Mouse (Mus musculus): ENCODE measurements around the gene Zfp646. TPM values are rescaled to one million over a fixed set of nuclear protein-coding genes. Genes with fewer than 3 reads are reported as not detected.

Gene Zfp646
- polyA plus RNA-seq, 1 experiment from 2014 or later, result 6.0 TPM

GRCm38 (mm10) chr7:127922451-127923275 is 46.6 kb downstream of the Zfp646 start:
- WGBS, result 92% methylated on average over 6 of the region's 6 CpGs
- ATAC-seq, result no peak
- H3K36me3 ChIP-seq (ENCODE audit: control insufficient read depth, insufficient read depth, low read length), result peaks cover 4% of the 10 kb centered on the region

GRCm38 (mm10) chr7:127923714-127924113 is 47.7 kb downstream of the Zfp646 start:
- Histone ChIP-seq H3K4me3 (ENCODE audit: low read length) (no peak overlapping the region), H3K9ac (ENCODE audit: low read depth, low read length) (no peak overlapping the region), H3K27ac (ENCODE audit: low read depth, low read length) (no peak overlapping the region), H3K36me3 (ENCODE audit: control insufficient read depth, insufficient read depth, low read length) (peaks cover 4% of the 10 kb centered on the region), H3K27me3 (replicated peaks; ENCODE audit: control insufficient read depth, insufficient read depth, low read length) (peaks cover 4% of the 10 kb centered on the region), H3K9me3 (ENCODE audit: control insufficient read depth, low read length) (no peaks in the 10 kb centered on the region), H3K4me1 (ENCODE audit: control insufficient read depth, insufficient read depth, low read depth, low read length) (no peaks in the 10 kb centered on the region), H3K4me2 (ENCODE audit: low read length) (no peak overlapping the region)
- ATAC-seq, result no peak
- WGBS, result 92% methylated on average over 5 of the region's 5 CpGs

More at GRCm38 (mm10) chr7:127922451-127923275, 46.6 kb downstream of the Zfp646 start:
- no peak overlapping the region for H3K9ac ChIP-seq (ENCODE audit: low read depth, low read length)
- no peak overlapping the region for H3K27ac ChIP-seq (ENCODE audit: low read depth, low read length)
- no peaks in the 10 kb centered on the region for H3K4me1 ChIP-seq (ENCODE audit: control insufficient read depth, insufficient read depth, low read depth, low read length)
- H3K9me3 ChIP-seq (ENCODE audit: control insufficient read depth, low read length), result no peaks in the 10 kb centered on the region
- H3K27me3 ChIP-seq (replicated peaks; ENCODE audit: control insufficient read depth, insufficient read depth, low read length), result peaks cover 1% of the 10 kb centered on the region
- H3K4me2 ChIP-seq (ENCODE audit: low read length), result no peak overlapping the region
- H3K4me3 ChIP-seq (ENCODE audit: low read length), result no peak overlapping the region

GRCm38 (mm10) chr7:127925252-127925651 is 49.2 kb downstream of the Zfp646 start:
- Histone ChIP-seq H3K9me3 (ENCODE audit: control insufficient read depth, low read length) (no peaks in the 10 kb centered on the region), H3K4me1 (ENCODE audit: control insufficient read depth, insufficient read depth, low read depth, low read length) (no peaks in the 10 kb centered on the region), H3K9ac (ENCODE audit: low read depth, low read length) (no peak overlapping the region), H3K4me2 (ENCODE audit: low read length) (no peak overlapping the region), H3K36me3 (ENCODE audit: control insufficient read depth, insufficient read depth, low read length) (peaks cover 4% of the 10 kb centered on the region), H3K27ac (ENCODE audit: low read depth, low read length) (no peak overlapping the region), H3K27me3 (replicated peaks; ENCODE audit: control insufficient read depth, insufficient read depth, low read length) (peaks cover 7% of the 10 kb centered on the region), H3K4me3 (ENCODE audit: low read length) (no peak overlapping the region)
- no peak for ATAC-seq
- WGBS, result 65% methylated on average over 5 of the region's 5 CpGs

GRCm38 (mm10) chr7:127926066-127926465 is 50.0 kb downstream of the Zfp646 start:
- peaks cover 10% of the 10 kb centered on the region for H3K27me3 ChIP-seq (replicated peaks; ENCODE audit: control insufficient read depth, insufficient read depth, low read length)
- no peaks in the 10 kb centered on the region for H3K9me3 ChIP-seq (ENCODE audit: control insufficient read depth, low read length)
- no peak for ATAC-seq
- H3K36me3 ChIP-seq (ENCODE audit: control insufficient read depth, insufficient read depth, low read length), result peaks cover 4% of the 10 kb centered on the region
- H3K4me2 ChIP-seq (ENCODE audit: low read length), result no peak overlapping the region
- H3K4me1 ChIP-seq (ENCODE audit: control insufficient read depth, insufficient read depth, low read depth, low read length), result no peaks in the 10 kb centered on the region
- 84% methylated on average over 8 of the region's 8 CpGs for WGBS
- H3K4me3 ChIP-seq (ENCODE audit: low read length), result no peak overlapping the region
- H3K27ac ChIP-seq (ENCODE audit: low read depth, low read length), result no peak overlapping the region
- H3K9ac ChIP-seq (ENCODE audit: low read depth, low read length), result no peak overlapping the region

GRCm38 (mm10) chr7:127926846-127927245 is 50.8 kb downstream of the Zfp646 start:
- ATAC-seq, result no peak
- Histone ChIP-seq H3K27ac (ENCODE audit: low read depth, low read length) (no peak overlapping the region), H3K4me3 (ENCODE audit: low read length) (no peak overlapping the region), H3K4me1 (ENCODE audit: control insufficient read depth, insufficient read depth, low read depth, low read length) (no peaks in the 10 kb centered on the region), H3K9ac (ENCODE audit: low read depth, low read length) (no peak overlapping the region), H3K36me3 (ENCODE audit: control insufficient read depth, insufficient read depth, low read length) (peaks cover 4% of the 10 kb centered on the region), H3K9me3 (ENCODE audit: control insufficient read depth, low read length) (no peaks in the 10 kb centered on the region), H3K27me3 (replicated peaks; ENCODE audit: control insufficient read depth, insufficient read depth, low read length) (peaks cover 10% of the 10 kb centered on the region), H3K4me2 (ENCODE audit: low read length) (no peak overlapping the region)
- 93% methylated on average over 11 of the region's 11 CpGs for WGBS

- H3K27me3 ChIP-seq (replicated peaks; ENCODE audit: control insufficient read depth, insufficient read depth, low read length), result peaks cover 10% of the 10 kb centered on the region
- H3K9ac ChIP-seq (ENCODE audit: low read depth, low read length), result no peak overlapping the region
- WGBS, result 83% methylated on average over 11 of the region's 11 CpGs
- ATAC-seq, result no peak
- no peak overlapping the region for H3K4me3 ChIP-seq (ENCODE audit: low read length)
- H3K4me1 ChIP-seq (ENCODE audit: control insufficient read depth, insufficient read depth, low read depth, low read length), result no peaks in the 10 kb centered on the region
- H3K36me3 ChIP-seq (ENCODE audit: control insufficient read depth, insufficient read depth, low read length), result peaks cover 4% of the 10 kb centered on the region
- no peaks in the 10 kb centered on the region for H3K9me3 ChIP-seq (ENCODE audit: control insufficient read depth, low read length)
- H3K27ac ChIP-seq (ENCODE audit: low read depth, low read length), result no peak overlapping the region
- no peak overlapping the region for H3K4me2 ChIP-seq (ENCODE audit: low read length)
Observed at GRCm38 (mm10) chr7:127927726-127928125, 51.7 kb downstream of the Zfp646 start.

- Histone ChIP-seq H3K9ac (ENCODE audit: low read depth, low read length) (no peak overlapping the region), H3K9me3 (ENCODE audit: control insufficient read depth, low read length) (no peaks in the 10 kb centered on the region), H3K4me1 (ENCODE audit: control insufficient read depth, insufficient read depth, low read depth, low read length) (no peaks in the 10 kb centered on the region), H3K4me2 (ENCODE audit: low read length) (no peak overlapping the region), H3K27ac (ENCODE audit: low read depth, low read length) (no peak overlapping the region), H3K27me3 (replicated peaks; ENCODE audit: control insufficient read depth, insufficient read depth, low read length) (peaks cover 10% of the 10 kb centered on the region), H3K4me3 (ENCODE audit: low read length) (no peak overlapping the region), H3K36me3 (ENCODE audit: control insufficient read depth, insufficient read depth, low read length) (peaks cover 4% of the 10 kb centered on the region)
- ATAC-seq, result no peak
- 55% methylated on average over 5 of the region's 5 CpGs for WGBS
Observed at GRCm38 (mm10) chr7:127928596-127928995, 52.6 kb downstream of the Zfp646 start.

- no peaks in the 10 kb centered on the region for H3K9me3 ChIP-seq (ENCODE audit: control insufficient read depth, low read length)
- no peak within 1 kb of the TSS for H3K4me3 ChIP-seq (ENCODE audit: low read length)
- 0 out of 2 replicates have a peak within 1 kb of the TSS, but pooled peaks have one; percentile 6 for H3K4me2 ChIP-seq (ENCODE audit: low read length)
- peaks cover 10% of the 10 kb centered on the region for H3K27me3 ChIP-seq (replicated peaks; ENCODE audit: control insufficient read depth, insufficient read depth, low read length)
- ATAC-seq, result no peak
- H3K36me3 ChIP-seq (ENCODE audit: control insufficient read depth, insufficient read depth, low read length), result peaks cover under 1% of the 10 kb centered on the region; the same call in 1 of the 2 replicates
- no peak within 1 kb of the TSS for H3K27ac ChIP-seq (ENCODE audit: low read depth, low read length)
- 17% methylated on average over 6 of the region's 6 CpGs for WGBS
- H3K9ac ChIP-seq (ENCODE audit: low read depth, low read length), result no peak within 1 kb of the TSS; the same call in 1 of the 2 replicates
- peaks cover 6% of the 10 kb centered on the region for H3K4me1 ChIP-seq (ENCODE audit: control insufficient read depth, insufficient read depth, low read depth, low read length)
Observed at GRCm38 (mm10) chr7:127929923-127930322, 53.9 kb downstream of the Zfp646 start, which contains the start of gene Prss8. Gene Prss8, minus strand, starts transcription at chr7:127930104.

GRCm38 (mm10) chr7:127930636-127931035 is 54.6 kb downstream of the Zfp646 start:
- Histone ChIP-seq H3K36me3 (ENCODE audit: control insufficient read depth, insufficient read depth, low read length) (no peaks in the 10 kb centered on the region), H3K4me2 (ENCODE audit: low read length) (no peak overlapping the region), H3K4me1 (ENCODE audit: control insufficient read depth, insufficient read depth, low read depth, low read length) (peaks cover 6% of the 10 kb centered on the region), H3K27me3 (replicated peaks; ENCODE audit: control insufficient read depth, insufficient read depth, low read length) (peaks cover 10% of the 10 kb centered on the region), H3K4me3 (ENCODE audit: low read length) (no peak overlapping the region), H3K9ac (ENCODE audit: low read depth, low read length) (no peak overlapping the region), H3K9me3 (ENCODE audit: control insufficient read depth, low read length) (no peaks in the 10 kb centered on the region), H3K27ac (ENCODE audit: low read depth, low read length) (no peak overlapping the region)
- 77% methylated on average over 5 of the region's 5 CpGs for WGBS
- no peak for ATAC-seq
